Mouse (Mus musculus): ENCODE measurements at regions not wholly inside any gene's neighbourhood (a gene's known extent, or its start where the extent isn't known, plus 50 kb on each side); places are given as distances from the start of the nearest gene placed in this dataset.

GRCm38 (mm10) chr1:177584302-177584886 lies 142.2 kb downstream of the Zbtb18 start:
- no peak for TF ChIP-seq CTCF (IDR thresholded peaks at IDR 0.05; ENCODE audit: extremely low read depth, insufficient read length, insufficient replicate concordance, low read depth, low read length)
- no peak for TF ChIP-seq POLR2A (IDR thresholded peaks at IDR 0.05; ENCODE audit: low read depth, low read length)
